Mouse (Mus musculus) small intestine, adult 2 months (tissue): ENCODE results near the gene Mrps18a.

Source experiments
- CTCF ChIP-seq: fragments of 200-500 bp; IDR thresholded peaks from 2 replicates; pipeline ENCODE4 v1.5.1; 2012; ENCODE audit warnings: low read depth, mild to moderate bottlenecking, control low read depth, inconsistent platforms, low read length, moderate library complexity, mixed read lengths; ENCODE audit not compliant: insufficient replicate concordance, insufficient read length; ENCODE audit errors: extremely low read depth
- POLR2A ChIP-seq: fragments of 200-500 bp; IDR thresholded peaks from 2 replicates; pipeline ENCODE4 v1.6.1; 2012; ENCODE audit warnings: low read depth, mild to moderate bottlenecking, control low read depth, inconsistent platforms, low read length, moderate library complexity

DNA sequence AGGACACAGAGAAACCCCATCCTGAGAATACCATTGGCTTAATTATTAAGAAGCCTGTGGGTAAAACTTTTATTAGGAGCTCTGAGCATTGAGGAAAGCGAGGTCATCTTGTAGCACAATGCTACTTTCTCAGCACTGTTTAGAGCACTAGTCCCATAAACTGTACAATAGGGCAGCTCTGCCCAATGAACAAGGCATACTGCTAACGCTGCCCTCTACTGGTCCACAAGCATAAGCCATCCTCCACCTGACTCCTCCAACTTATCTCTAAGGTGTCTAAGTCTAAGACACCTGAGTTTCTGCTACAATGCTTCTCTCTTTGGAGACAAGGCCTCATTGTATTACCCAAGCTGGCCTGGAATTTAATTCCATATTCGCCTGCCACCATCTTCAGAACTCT is 59.8 kb downstream of the Mrps18a start:
- peak; percentile 42; the same call in 1 of the 2 replicates for TF ChIP-seq CTCF
- TF ChIP-seq POLR2A = no peak
